Mouse (Mus musculus) midbrain, embryonic 12.5 days (tissue): ENCODE measurements at regions not wholly inside any gene's neighbourhood (a gene's known extent, or its start where the extent isn't known, plus 50 kb on each side); places are given as distances from the start of the nearest gene placed in this dataset.

Experiments used
- ATAC-seq: fragments of 200-750 bp; cut with Nextera tagmentation; 2 replicates; pipeline ENCODE4 v1.8.0; 2017; ENCODE audit warnings: low read depth, moderate TSS enrichment, moderate library complexity; ENCODE audit not compliant: low FRiP score
- H3K27ac ChIP-seq: fragments of 300-500 bp; sonication (generic); replicated peaks from 2 replicates; pipeline ENCODE4 v1.5.1; 2016; ENCODE audit warnings: mild to moderate bottlenecking
- H3K27me3 ChIP-seq: fragments of 300-500 bp; sonication (generic); 2 replicates; pipeline ENCODE4 v1.6.1; 2016; ENCODE audit warnings: mild to moderate bottlenecking
- H3K36me3 ChIP-seq: fragments of 300-500 bp; sonication (generic); 2 replicates; pipeline ENCODE4 v1.6.1; 2016
- H3K4me1 ChIP-seq: fragments of 300-500 bp; sonication (generic); 2 replicates; pipeline ENCODE4 v1.6.1; 2016
- H3K4me2 ChIP-seq: fragments of 300-500 bp; sonication (generic); replicated peaks from 2 replicates; pipeline ENCODE4 v1.6.1; 2016; ENCODE audit warnings: mild to moderate bottlenecking, moderate library complexity
- H3K4me3 ChIP-seq: fragments of 300-500 bp; sonication (generic); 2 replicates; pipeline ENCODE4 v1.5.1; 2016; ENCODE audit warnings: mild to moderate bottlenecking
- H3K9ac ChIP-seq: fragments of 300-500 bp; sonication (generic); replicated peaks from 2 replicates; pipeline ENCODE4 v1.6.1; 2016; ENCODE audit warnings: mild to moderate bottlenecking, moderate library complexity
- H3K9me3 ChIP-seq: fragments of 300-500 bp; sonication (generic); 2 replicates; pipeline ENCODE4 v1.6.1; 2016; ENCODE audit warnings: mild to moderate bottlenecking
- WGBS: fragments of 180-500 bp; shearing (Covaris S2); methylation state at CpG from one replicate; pipeline ENCODE4 v1.1.7; 2016; 5-methylcytosine and 5-hydroxymethylcytosine counted together

GRCm38 (mm10) chr4:30011386-30012135 lies 1198.6 kb downstream of the Epha7 start:
- no peak overlapping the region for H3K4me2 ChIP-seq
- WGBS, result 91% methylated on average over 5 of the region's 5 CpGs
- H3K27me3 ChIP-seq, result no peaks in the 10 kb centered on the region
- H3K9me3 ChIP-seq, result no peaks in the 10 kb centered on the region
- H3K4me3 ChIP-seq, result no peak overlapping the region
- no peak for ATAC-seq
- H3K4me1 ChIP-seq, result no peaks in the 10 kb centered on the region
- no peaks in the 10 kb centered on the region for H3K36me3 ChIP-seq
- H3K9ac ChIP-seq, result no peak overlapping the region
- H3K27ac ChIP-seq, result no peak overlapping the region

GRCm38 (mm10) chr4:30039424-30040172 lies 1226.7 kb downstream of the Epha7 start:
- H3K4me1 ChIP-seq, result no peaks in the 10 kb centered on the region
- ATAC-seq, result peak; percentile 70
- no peak overlapping the region for H3K9ac ChIP-seq
- H3K9me3 ChIP-seq, result no peaks in the 10 kb centered on the region
- H3K27ac ChIP-seq, result no peak overlapping the region
- H3K4me3 ChIP-seq, result no peak overlapping the region
- H3K27me3 ChIP-seq, result no peaks in the 10 kb centered on the region
- 56% methylated on average over 5 of the region's 5 CpGs for WGBS
- H3K36me3 ChIP-seq, result no peaks in the 10 kb centered on the region
- no peak overlapping the region for H3K4me2 ChIP-seq

GRCm38 (mm10) chr4:30064987-30065386 lies 1252.1 kb downstream of the Epha7 start:
- no peak overlapping the region for H3K4me2 ChIP-seq
- H3K4me3 ChIP-seq, result no peak overlapping the region
- H3K9me3 ChIP-seq, result no peaks in the 10 kb centered on the region
- 89% methylated on average over 3 of the region's 3 CpGs for WGBS
- H3K9ac ChIP-seq, result no peak overlapping the region
- H3K27ac ChIP-seq, result no peak overlapping the region
- no peak for ATAC-seq
- H3K4me1 ChIP-seq, result no peaks in the 10 kb centered on the region
- H3K36me3 ChIP-seq, result no peaks in the 10 kb centered on the region
- no peaks in the 10 kb centered on the region for H3K27me3 ChIP-seq

- H3K36me3 ChIP-seq, result no peaks in the 10 kb centered on the region
- no peaks in the 10 kb centered on the region for H3K27me3 ChIP-seq
- no peak overlapping the region for H3K4me2 ChIP-seq
- H3K9ac ChIP-seq, result no peak overlapping the region
- H3K4me1 ChIP-seq, result no peaks in the 10 kb centered on the region
- 79% methylated on average over 2 of the region's 2 CpGs for WGBS
- H3K27ac ChIP-seq, result no peak overlapping the region
- no peak for ATAC-seq
- H3K9me3 ChIP-seq, result no peaks in the 10 kb centered on the region
- no peak overlapping the region for H3K4me3 ChIP-seq
Measured at GRCm38 (mm10) chr4:30099166-30099565, 1286.2 kb downstream of the Epha7 start.

GRCm38 (mm10) chr4:30133011-30133410 lies 1320.1 kb downstream of the Epha7 start:
- Histone ChIP-seq H3K36me3 (no peaks in the 10 kb centered on the region), H3K9me3 (no peaks in the 10 kb centered on the region), H3K9ac (no peak overlapping the region), H3K27ac (no peak overlapping the region), H3K4me3 (no peak overlapping the region), H3K4me1 (no peaks in the 10 kb centered on the region), H3K4me2 (no peak overlapping the region), H3K27me3 (no peaks in the 10 kb centered on the region)
- ATAC-seq, result no peak
